Mouse (Mus musculus): ENCODE measurements around the gene Grap2.

GRCm38 (mm10) chr15:80599213-80599750 is 26.9 kb downstream of the Grap2 start:
- TF ChIP-seq TAL1 (IDR thresholded peaks at IDR 0.05; ENCODE audit: low read length) (no peak), GATA1 (IDR thresholded peaks at IDR 0.05; ENCODE audit: low read length) (no peak)
